Comparison of ENCODE assay signal across 8 mouse cellular contexts in the genomic region with DNA sequence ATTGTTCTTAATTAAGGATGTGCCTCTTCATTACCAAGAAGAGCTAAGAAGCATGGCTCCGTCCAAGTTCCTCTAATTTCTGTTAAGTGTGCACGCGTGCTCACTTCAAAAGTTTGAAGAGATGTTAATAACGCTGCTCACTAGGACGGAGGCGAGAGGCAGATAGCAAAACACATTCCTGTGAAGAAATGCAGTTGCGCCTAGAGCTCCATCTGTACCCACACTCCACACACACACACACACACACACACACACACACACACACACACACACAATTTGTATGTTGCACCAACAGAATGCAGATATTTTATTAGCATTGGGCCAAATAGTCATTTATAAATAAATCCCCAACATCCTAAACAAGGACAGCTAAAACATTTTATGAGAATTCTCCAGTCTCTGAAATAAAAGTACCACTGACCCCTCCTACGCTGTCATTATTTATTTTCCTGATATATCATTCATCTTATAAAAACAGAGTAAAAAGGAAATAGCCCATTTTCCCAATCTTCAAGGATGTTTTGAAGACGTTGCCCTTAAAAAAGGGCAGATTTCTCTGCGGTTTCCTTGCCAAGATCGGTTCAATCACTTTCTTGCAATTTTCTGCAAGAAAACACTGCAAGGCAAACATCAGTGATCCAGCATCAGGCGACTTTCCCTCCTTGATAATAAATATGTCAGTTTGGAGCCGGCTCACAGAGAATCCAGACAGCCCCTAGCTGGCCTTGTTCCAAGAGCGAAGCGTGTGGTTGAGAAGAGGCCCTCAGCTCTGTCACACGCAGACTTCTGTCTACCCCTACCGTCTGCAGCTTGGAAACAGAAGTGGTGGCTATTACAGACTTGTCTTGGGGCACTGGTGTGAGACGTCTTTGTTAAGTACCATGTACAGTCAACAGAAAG.
DNase-seq lines count a peak whose midpoint lies in the region; ATAC-seq lines count a peak whose summit lies in the region.

No protein-coding gene starts in this region.

- H3K9me3 ChIP-seq in intestine, embryonic 15.5 days = no peaks in the 10 kb centered on the region

- H3K4me1 ChIP-seq in intestine, embryonic 15.5 days (replicated peaks) = 0 out of 2 replicates have a peak, but pooled peaks cover 4% of the 10 kb centered on the region

- no peak overlapping the region for H3K27ac ChIP-seq in intestine, embryonic 15.5 days

- H3K36me3 ChIP-seq in intestine, embryonic 15.5 days = no peaks in the 10 kb centered on the region

- H3K27me3 ChIP-seq in intestine, embryonic 15.5 days (replicated peaks) = no peaks in the 10 kb centered on the region

- no peak overlapping the region for H3K9ac ChIP-seq in intestine, embryonic 15.5 days

- DNase-seq in cerebellum, postnatal 4 days (ENCODE audit: low spot score in 2 of 2) = peak; percentile 27 to 67
- DNase-seq in cerebellum, adult 18-20 months = no peak
- peak; percentile 23 for DNase-seq in ovary, adult 18-20 months (ENCODE audit: low spot score)
- DNase-seq in ovary, postnatal 10 days (ENCODE audit: low spot score) = no peak
- DNase-seq in lung, postnatal 25 days (ENCODE audit: low spot score) = peak; percentile 7
- DNase-seq in spleen, postnatal 4 days (ENCODE audit: low spot score in 2 of 2) = no peak

- ATAC-seq in intestine, embryonic 15.5 days = peak; percentile 78; the same call in 1 of the 2 replicates
- ATAC-seq in granulocyte monocyte progenitor cell, adult 5-6 weeks (replicated peaks; ENCODE audit: poor library complexity, severe bottlenecking) = no peak

- H3K4me3 ChIP-seq in intestine, embryonic 15.5 days (replicated peaks) = no peak overlapping the region

- WGBS in intestine, embryonic 15.5 days = 37% methylated on average over 18 of the region's 18 CpGs

- 0 out of 2 replicates have a peak overlapping the region, but pooled peaks have one; percentile 17 for H3K4me2 ChIP-seq in intestine, embryonic 15.5 days (replicated peaks)

Comparison
In these comparisons a context has a peak if more than half of its experiments do, and no peak if none do; other contexts are left out.
1. DNase-seq: peak in cerebellum, postnatal 4 days (2 of 2), ovary, adult 18-20 months (single experiment) and lung, postnatal 25 days (single experiment); none in cerebellum, adult 18-20 months (0 of 2), ovary, postnatal 10 days (single experiment) and spleen, postnatal 4 days (0 of 2).